Mouse (Mus musculus): Measurements from ENCODE around the gene Synj2. TPM values are rescaled to one million over a fixed set of nuclear protein-coding genes. Genes with fewer than 3 reads are reported as not detected.

The Synj2 gene
- polyA plus RNA-seq, 1 experiment from 2014 or later, result 3.0 TPM

DNA sequence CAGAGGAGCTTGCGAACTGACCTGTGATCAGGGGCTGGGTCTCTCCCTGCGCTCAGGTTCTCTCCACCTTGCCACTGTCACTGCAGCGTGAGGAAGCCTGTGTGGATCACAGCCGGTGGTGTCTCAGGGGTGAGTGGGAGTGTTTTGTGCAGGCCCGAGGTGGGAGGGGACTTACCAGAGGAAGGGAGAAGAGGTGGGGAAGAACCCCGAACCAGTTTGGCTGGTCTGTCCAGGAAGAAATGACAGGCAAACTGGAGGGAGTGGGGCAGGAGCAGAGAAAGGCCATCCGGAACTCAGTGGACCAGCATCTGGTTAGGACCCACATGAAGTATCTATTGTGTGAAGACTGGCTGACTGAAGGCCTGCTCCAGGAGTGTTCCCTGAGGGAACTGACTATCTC is 18.0 kb downstream of the Synj2 start:
- Histone ChIP-seq H3K27ac (peak overlapping the region; percentile 76), H3K4me3 (no peak overlapping the region), H3K27me3 (no peaks in the 10 kb centered on the region), H3K36me3 (no peaks in the 10 kb centered on the region), H3K9me3 (no peaks in the 10 kb centered on the region), H3K4me2 (no peak overlapping the region), H3K4me1 (peaks cover 15% of the 10 kb centered on the region), H3K9ac (0 out of 2 replicates have a peak overlapping the region, but pooled peaks have one; percentile 8)
- no peak for ATAC-seq (ENCODE audit: insufficient number of reproducible peaks, low FRiP score, low TSS enrichment, low read depth)
- 57% methylated on average over 7 of the region's 7 CpGs for WGBS

DNA sequence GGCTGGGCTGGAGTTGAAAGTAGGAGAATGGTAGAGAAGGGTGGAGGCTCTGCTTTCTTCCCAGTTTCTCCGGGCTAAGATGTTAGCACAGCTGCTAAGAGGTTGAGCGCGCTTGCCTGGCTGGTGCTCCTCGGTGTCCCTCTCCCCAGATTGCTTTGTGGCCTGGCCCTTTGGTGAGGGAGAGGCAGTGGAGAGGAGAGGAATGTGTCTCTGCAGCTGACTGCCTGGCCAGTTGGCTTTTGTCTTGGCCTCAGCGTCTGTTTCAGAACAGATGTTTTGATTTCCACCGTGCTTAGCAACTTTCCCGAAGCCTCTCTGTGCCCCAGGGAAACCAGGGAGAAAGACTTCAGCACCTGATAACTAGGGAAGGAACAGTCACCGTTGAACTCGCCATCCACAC is 18.7 kb downstream of the Synj2 start:
- 0 out of 2 replicates have a peak, but pooled peaks have one; percentile 52 for ATAC-seq (ENCODE audit: insufficient number of reproducible peaks, low FRiP score, low TSS enrichment, low read depth)
- Histone ChIP-seq H3K4me1 (peaks cover 15% of the 10 kb centered on the region), H3K27me3 (no peaks in the 10 kb centered on the region), H3K36me3 (no peaks in the 10 kb centered on the region), H3K9ac (no peak overlapping the region), H3K27ac (peak overlapping the region; percentile 76), H3K9me3 (no peaks in the 10 kb centered on the region), H3K4me3 (no peak overlapping the region), H3K4me2 (no peak overlapping the region)
- 40% methylated on average over 9 of the region's 9 CpGs for WGBS

DNA sequence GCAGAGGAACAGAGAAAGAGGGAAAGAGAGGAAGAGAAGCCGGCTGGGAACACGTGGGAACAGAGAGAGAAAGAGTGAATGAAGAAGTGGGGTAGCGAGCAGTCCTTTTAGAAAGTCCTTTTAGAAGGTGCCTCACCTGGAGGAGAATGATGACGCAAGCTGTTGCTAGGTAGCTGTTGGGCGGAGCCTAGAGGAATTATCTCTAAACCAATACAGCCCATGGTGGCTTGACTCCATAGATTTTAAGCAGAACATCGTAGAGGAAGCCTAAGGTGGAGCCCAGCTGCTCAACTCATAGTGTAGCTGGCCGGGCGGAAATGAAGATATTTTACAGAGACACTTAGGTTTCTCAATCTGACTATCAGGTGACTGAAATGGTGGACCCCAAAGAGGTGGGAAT is 22.7 kb downstream of the Synj2 start:
- ATAC-seq (ENCODE audit: insufficient number of reproducible peaks, low FRiP score, low TSS enrichment, low read depth), result no peak
- Histone ChIP-seq H3K9me3 (no peaks in the 10 kb centered on the region), H3K4me1 (peaks cover 15% of the 10 kb centered on the region), H3K4me2 (no peak overlapping the region), H3K27ac (no peak overlapping the region), H3K36me3 (no peaks in the 10 kb centered on the region), H3K4me3 (no peak overlapping the region), H3K27me3 (no peaks in the 10 kb centered on the region), H3K9ac (no peak overlapping the region)
- 90% methylated on average over 8 of the region's 8 CpGs for WGBS

DNA sequence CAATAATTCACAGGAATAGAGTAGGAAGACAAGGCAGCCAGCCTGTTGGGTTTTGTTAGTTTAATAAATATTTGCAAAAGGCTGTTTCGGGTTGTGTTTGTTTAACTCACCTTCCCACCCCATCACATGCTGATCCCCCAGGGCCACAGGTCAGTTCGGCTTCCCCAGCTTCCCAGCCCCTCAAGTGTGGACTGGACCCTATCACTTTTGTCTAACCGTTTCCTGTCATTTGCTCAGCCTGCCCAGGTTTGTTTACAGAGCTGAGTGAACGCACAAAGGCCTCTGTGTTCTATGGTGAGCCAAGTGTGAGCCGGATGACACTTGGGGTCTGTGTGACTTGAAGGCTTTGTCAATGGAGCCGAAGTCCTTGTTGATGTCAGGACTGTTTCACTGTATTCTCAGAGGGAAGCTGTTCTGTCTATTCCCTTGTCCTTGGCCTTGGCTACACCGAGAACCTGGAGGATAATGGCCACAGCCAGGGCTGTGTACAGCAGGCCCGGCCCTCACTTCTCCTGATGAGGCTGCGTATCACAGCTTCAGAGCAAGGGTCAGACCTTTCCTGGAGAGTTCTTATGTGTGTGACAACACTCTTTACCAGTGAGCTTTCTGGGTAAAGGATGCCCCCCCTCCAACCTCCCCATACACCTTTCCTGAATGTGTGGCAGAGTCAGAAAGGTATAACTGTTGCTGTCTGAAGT is 24.2 kb downstream of the Synj2 start:
- no peaks in the 10 kb centered on the region for H3K27me3 ChIP-seq
- H3K9me3 ChIP-seq, result no peaks in the 10 kb centered on the region
- no peak overlapping the region for H3K27ac ChIP-seq
- peaks cover 5% of the 10 kb centered on the region for H3K4me1 ChIP-seq
- 69% methylated on average over 9 of the region's 9 CpGs for WGBS
- H3K4me3 ChIP-seq, result no peak overlapping the region
- H3K9ac ChIP-seq, result no peak overlapping the region
- no peaks in the 10 kb centered on the region for H3K36me3 ChIP-seq
- no peak overlapping the region for H3K4me2 ChIP-seq
- no peak for ATAC-seq (ENCODE audit: insufficient number of reproducible peaks, low FRiP score, low TSS enrichment, low read depth)

DNA sequence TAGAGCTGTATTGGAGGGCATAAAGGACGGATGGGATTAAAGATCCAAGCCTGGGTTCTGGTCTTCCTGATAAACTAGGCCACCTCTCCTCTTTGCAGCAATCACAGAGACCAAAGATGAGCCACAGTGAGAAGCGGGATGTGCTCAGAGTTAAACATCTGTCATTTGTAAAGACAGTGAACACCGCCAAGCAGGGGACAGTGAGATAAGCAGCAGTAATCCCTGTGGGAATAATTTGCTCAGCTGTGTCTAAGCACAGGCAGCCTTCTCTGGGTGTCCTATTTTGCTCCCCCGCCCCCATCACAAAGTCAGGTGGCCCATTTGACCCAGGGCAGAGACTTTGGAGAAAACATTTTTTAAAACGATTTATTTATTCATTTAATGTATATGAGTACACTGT is 25.6 kb downstream of the Synj2 start:
- WGBS, result 85% methylated on average over 5 of the region's 5 CpGs
- Histone ChIP-seq H3K9me3 (no peaks in the 10 kb centered on the region), H3K36me3 (no peaks in the 10 kb centered on the region), H3K27ac (no peak overlapping the region), H3K9ac (no peak overlapping the region), H3K4me2 (no peak overlapping the region), H3K4me1 (no peaks in the 10 kb centered on the region), H3K4me3 (no peak overlapping the region), H3K27me3 (no peaks in the 10 kb centered on the region)
- no peak for ATAC-seq (ENCODE audit: insufficient number of reproducible peaks, low FRiP score, low TSS enrichment, low read depth)

DNA sequence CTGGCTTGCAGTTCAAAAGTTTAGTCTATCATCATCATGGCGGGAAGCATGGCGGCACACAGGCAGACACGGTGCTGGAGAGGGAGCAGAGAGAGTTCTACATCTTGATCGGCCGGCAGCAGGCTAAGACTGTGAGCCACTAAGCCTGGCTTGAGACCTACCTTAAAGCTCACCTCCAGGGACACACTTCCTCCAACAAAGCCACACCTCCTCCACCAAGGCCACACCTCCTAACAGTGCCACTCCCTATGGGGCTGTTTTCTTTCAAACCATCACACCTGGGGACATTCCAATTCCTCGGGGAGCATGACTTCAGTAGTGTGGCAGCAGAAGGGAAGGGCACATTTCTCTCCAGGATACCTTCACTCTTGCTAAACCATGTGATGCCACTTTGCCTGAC is 27.5 kb downstream of the Synj2 start:
- Histone ChIP-seq H3K4me1 (no peaks in the 10 kb centered on the region), H3K4me3 (no peak overlapping the region), H3K27ac (no peak overlapping the region), H3K9me3 (no peaks in the 10 kb centered on the region), H3K27me3 (no peaks in the 10 kb centered on the region), H3K36me3 (no peaks in the 10 kb centered on the region), H3K4me2 (no peak overlapping the region), H3K9ac (no peak overlapping the region)
- ATAC-seq (ENCODE audit: insufficient number of reproducible peaks, low FRiP score, low TSS enrichment, low read depth), result no peak
- 51% methylated on average over 6 of the region's 6 CpGs for WGBS

DNA sequence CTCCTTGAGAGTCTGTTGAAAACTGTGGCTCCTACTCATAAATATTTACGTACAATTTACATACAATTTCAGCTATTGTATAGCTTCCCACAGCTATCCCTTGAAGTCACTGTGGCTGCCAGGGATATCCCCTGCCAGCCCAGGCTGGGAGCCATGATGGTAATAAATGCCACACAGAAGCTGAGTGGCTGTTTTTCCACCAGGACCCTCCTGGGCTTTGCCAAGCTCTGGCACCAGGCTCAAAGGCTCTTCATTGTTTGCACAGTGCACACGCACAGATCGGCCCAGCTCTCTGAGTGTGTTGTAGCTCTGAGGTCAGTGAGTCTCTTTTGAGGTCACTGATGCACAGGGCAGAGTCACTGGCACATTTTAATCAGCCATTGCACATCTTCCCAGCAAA is 28.2 kb downstream of the Synj2 start:
- whole genome bisulfite sequencing, result 74% methylated on average over 3 of the region's 3 CpGs
- ATAC-seq (ENCODE audit: insufficient number of reproducible peaks, low FRiP score, low TSS enrichment, low read depth), result no peak
- H3K4me1 ChIP-seq, result no peaks in the 10 kb centered on the region

DNA sequence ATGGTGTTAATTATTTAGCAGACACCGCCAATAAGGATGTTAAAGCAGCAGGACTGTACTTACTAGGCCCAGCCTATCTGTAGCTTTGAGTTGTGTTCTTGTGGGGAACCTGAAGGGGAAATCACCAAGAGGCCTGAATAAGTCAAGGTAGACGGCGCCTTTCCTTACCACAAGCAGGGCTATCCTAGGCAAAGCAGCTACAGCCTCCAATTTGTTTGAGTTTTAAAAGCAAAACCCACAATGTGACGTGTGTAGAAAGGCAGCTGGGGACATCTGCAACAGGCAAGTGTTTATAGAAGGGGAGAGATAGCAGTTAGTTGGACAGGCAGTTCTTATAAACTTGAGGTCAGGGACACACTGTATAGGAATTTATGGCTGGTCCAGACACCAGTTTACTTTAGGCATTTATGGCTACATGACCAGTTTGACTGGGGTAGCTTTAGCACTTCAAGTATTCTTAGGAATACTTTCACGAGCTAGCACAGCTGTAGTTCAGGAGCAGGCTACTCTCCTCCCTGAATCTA is 29.3 kb downstream of the Synj2 start:
- Histone ChIP-seq H3K4me3 (no peak overlapping the region), H3K4me1 (peaks cover 4% of the 10 kb centered on the region), H3K9me3 (no peaks in the 10 kb centered on the region), H3K27me3 (no peaks in the 10 kb centered on the region), H3K4me2 (no peak overlapping the region), H3K9ac (no peak overlapping the region), H3K27ac (no peak overlapping the region), H3K36me3 (no peaks in the 10 kb centered on the region)
- no peak for ATAC-seq (ENCODE audit: insufficient number of reproducible peaks, low FRiP score, low TSS enrichment, low read depth)
- WGBS, result 72% methylated on average over 5 of the region's 5 CpGs

More for the DNA sequence above, 28.2 kb downstream of the Synj2 start:
- no peak overlapping the region for H3K27ac ChIP-seq
- H3K4me3 ChIP-seq, result no peak overlapping the region
- no peaks in the 10 kb centered on the region for H3K27me3 ChIP-seq
- H3K4me2 ChIP-seq, result no peak overlapping the region
- no peaks in the 10 kb centered on the region for H3K36me3 ChIP-seq
- H3K9ac ChIP-seq, result no peak overlapping the region
- no peaks in the 10 kb centered on the region for H3K9me3 ChIP-seq

DNA sequence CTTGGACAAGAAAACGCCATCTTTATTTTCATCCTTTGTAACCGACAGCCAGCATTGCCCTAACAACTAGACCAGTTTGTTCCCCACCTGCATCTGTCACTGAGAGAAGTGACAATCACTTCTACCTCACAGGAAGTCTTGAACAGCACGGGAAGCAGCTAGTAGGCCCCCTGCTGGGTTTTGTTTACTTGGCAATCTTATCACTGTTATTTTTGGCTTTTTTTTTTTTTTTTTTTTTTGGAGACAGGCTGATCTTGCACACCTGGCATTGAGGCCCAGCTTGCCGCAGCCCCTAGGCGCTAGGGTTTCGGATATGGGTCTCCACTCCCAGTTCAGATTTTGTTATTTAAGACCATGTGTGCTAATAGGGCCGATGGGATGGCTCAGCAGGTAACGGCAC is 32.5 kb downstream of the Synj2 start:
- Histone ChIP-seq H3K27ac (no peak overlapping the region), H3K9ac (no peak overlapping the region), H3K4me1 (peaks cover 34% of the 10 kb centered on the region), H3K36me3 (no peaks in the 10 kb centered on the region), H3K9me3 (no peaks in the 10 kb centered on the region), H3K27me3 (no peaks in the 10 kb centered on the region), H3K4me2 (no peak overlapping the region), H3K4me3 (no peak overlapping the region)
- no peak for ATAC-seq (ENCODE audit: insufficient number of reproducible peaks, low FRiP score, low TSS enrichment, low read depth)
- 77% methylated on average over 8 of the region's 8 CpGs for WGBS

DNA sequence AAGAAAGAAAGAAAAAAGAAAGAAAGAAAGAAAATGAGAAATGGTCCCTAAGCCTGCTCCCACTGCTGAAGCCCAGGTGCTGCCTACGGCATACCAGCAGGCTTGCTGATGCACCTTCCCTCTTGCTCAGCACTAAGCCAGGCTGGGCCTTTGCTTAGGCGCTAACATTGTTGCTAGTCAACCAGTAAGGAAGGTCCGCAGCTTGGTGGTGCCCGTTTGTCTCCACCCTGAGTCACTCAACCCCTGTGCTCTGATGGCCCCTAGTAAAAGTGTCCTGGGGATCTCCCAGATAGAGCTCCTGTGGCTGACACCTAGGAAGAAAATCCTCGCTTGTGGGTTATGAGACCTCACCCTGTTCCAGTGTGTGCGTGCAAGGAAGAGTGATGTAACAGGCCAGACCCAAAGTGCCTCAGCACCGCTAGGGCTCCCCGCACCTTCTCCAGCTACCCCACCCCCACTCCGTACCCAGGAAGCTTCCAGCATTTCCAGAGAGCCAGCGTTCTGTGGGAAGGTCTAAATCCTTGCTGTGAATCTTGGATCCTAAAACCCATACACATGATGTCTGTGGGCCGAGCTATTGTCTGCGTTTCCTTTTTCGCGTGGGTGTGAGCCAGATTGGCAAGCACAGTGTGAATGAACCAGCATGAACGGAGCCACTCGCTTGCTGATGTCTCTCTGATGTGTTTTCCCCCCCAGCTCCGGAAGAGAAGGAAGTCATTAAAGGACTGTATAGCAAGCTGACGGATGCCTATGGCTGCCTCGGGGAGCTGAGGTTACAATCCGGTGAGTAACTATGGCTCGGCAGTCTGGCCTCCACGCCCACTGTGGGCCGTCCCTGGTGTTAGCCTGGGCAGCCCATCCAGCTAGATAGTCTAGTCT is 34.3 kb downstream of the Synj2 start:
- H3K36me3 ChIP-seq, result no peaks in the 10 kb centered on the region
- H3K9me3 ChIP-seq, result no peaks in the 10 kb centered on the region
- H3K9ac ChIP-seq, result no peak overlapping the region
- H3K27ac ChIP-seq, result peak overlapping the region; percentile 60; the same call in 1 of the 2 replicates
- peak overlapping the region; percentile 37 for H3K4me2 ChIP-seq
- H3K4me3 ChIP-seq, result peak overlapping the region; percentile 11; the same call in 1 of the 2 replicates
- H3K4me1 ChIP-seq, result peaks cover 34% of the 10 kb centered on the region
- H3K27me3 ChIP-seq, result no peaks in the 10 kb centered on the region
- 0 out of 2 replicates have a peak, but pooled peaks have one; percentile 54 for ATAC-seq (ENCODE audit: insufficient number of reproducible peaks, low FRiP score, low TSS enrichment, low read depth)
- 24% methylated on average over 23 of the region's 23 CpGs for WGBS

DNA sequence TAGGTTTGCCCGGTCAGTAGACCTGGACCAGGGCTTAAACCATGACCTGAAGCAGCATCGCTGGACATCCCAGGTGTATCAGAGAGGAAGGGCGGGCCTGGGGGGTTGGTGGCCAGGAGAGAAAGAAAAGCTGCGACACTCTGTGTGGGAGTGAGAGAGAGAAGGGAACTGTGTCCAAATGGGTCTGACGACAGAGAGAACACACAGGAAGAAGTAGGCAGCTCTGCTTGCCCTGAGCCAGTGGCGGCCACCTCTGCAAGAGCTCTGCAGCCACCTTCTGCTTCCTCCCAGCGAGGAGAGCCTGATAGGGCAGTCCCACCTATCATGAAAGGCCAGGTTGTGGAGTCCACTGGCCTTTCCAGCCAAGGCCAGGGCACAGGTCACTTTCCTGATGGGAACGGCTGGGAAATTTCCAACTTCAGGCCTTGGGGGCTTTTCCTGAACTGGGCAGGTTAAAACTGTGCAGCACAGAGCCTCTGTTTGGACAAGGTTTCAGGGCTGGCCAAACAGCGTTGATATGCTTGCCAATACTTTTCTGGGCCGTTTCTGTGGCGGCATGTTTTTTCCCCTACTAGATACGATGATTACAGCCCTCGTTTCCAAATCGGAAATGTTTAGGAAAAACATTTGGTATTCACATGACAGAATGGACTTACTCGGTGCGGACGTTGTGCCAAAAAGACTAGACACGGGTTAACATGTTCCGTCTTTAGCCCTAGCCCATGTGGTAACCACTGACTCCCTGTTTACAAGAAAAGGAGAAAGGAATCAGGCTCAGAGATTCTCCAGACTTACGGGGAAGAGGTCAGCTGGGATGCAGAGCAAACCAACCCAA is 35.4 kb downstream of the Synj2 start:
- Histone ChIP-seq H3K36me3 (no peaks in the 10 kb centered on the region), H3K9me3 (no peaks in the 10 kb centered on the region), H3K27me3 (no peaks in the 10 kb centered on the region), H3K4me2 (no peak overlapping the region), H3K27ac (peak overlapping the region; percentile 61), H3K4me1 (peaks cover 34% of the 10 kb centered on the region), H3K4me3 (no peak overlapping the region), H3K9ac (no peak overlapping the region)
- WGBS, result 61% methylated on average over 20 of the region's 20 CpGs
- no peak for ATAC-seq (ENCODE audit: insufficient number of reproducible peaks, low FRiP score, low TSS enrichment, low read depth)

Data from limb, embryonic 15.5 days (tissue).